Mouse (Mus musculus): ENCODE results near the gene Hspb3.

GRCm38 (mm10) chr13:113693383-113693782, 29.9 kb upstream of the Hspb3 start:
- peak; percentile 94 for TF ChIP-seq CTCF (conservative IDR thresholded peaks at IDR 0.05; ENCODE audit: low read length)
- no peak for TF ChIP-seq POU5F1 (IDR thresholded peaks at IDR 0.05; ENCODE audit: borderline replicate concordance, low read length)

Data from E14TG2a.4 (cell line).